Mouse (Mus musculus) erythroblast, embryonic 14.5 days (primary cell): Measurements from ENCODE around the gene Dcp1a.

Experiments
- GATA1 ChIP-seq: IDR thresholded peaks from 2 replicates; pipeline ENCODE4 v1.6.1; 2012; ENCODE audit warnings: low read length, inconsistent platforms, mixed read lengths
- TAL1 ChIP-seq: IDR thresholded peaks from 3 replicates; pipeline ENCODE4 v1.6.1; 2012; ENCODE audit warnings: low read length, inconsistent platforms, mixed read lengths

DNA sequence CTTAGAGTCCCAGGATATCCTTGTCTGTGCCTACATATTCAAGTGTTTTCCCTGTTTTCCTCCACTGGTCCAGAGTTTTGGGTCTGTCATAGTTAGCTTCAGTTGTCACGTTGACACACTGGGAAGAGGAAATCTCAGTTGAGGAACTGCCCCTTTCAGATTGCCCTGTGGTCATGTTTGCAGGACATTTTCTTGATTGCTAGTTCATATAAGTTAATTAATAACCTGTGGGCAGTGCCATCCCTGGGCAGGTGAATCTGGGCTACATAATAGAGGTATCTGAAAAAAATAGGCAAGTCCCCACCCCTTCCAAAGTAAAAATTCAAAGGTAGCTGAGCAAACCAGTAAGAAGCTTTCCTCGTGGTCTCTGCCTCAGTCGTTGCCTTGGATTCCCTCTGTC is 39.4 kb upstream of the Dcp1a start:
- no peak for TF ChIP-seq GATA1
- TF ChIP-seq TAL1, result no peak
